Mouse (Mus musculus) spleen, adult 2 months (tissue): ENCODE measurements at regions not wholly inside any gene's neighbourhood (a gene's known extent, or its start where the extent isn't known, plus 50 kb on each side); places are given as distances from the start of the nearest gene placed in this dataset.

ENCODE experiments used
- CTCF ChIP-seq: fragments of 200-500 bp; IDR thresholded peaks from 2 replicates; pipeline ENCODE4 v1.5.1; 2011; ENCODE audit warnings: mild to moderate bottlenecking, inconsistent platforms; ENCODE audit not compliant: insufficient read depth, insufficient read length, insufficient replicate concordance; ENCODE audit errors: extremely low read depth
- POLR2A ChIP-seq: fragments of 200-500 bp; IDR thresholded peaks from 2 replicates; pipeline ENCODE4 v1.6.1; 2011; ENCODE audit warnings: low read depth, low read length, inconsistent platforms

- TF ChIP-seq CTCF: no peak
- no peak for TF ChIP-seq POLR2A
These were observed 425.3 kb downstream of the Bckdhb start for GRCm38 (mm10) chr9:84350223-84350622.
